Mouse (Mus musculus): Measurements from ENCODE around the gene Olfr1155.

DNA sequence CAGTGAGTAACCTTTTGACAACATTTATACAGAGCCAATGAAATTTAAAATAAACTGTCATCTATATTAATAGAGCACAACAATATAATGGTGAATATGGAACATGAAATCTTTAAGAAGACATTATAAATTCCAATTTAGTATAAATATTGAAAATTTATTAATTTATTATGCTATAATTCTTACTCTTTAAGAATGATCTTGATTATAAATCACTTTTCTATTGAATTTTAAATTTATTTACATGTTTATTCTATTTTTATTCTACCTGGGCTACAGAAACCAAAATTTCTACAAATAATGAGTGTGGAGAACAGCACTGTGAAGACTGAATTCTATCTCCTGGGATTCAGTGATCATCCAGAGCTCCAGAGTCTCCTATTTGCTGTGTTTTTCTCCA, 44.9 kb upstream of the Olfr1155 start, which contains the start of gene Olfr1158:
- TF ChIP-seq POLR2A (IDR thresholded peaks at IDR 0.05; ENCODE audit: low read depth, low read length): no peak
- TF ChIP-seq CTCF (conservative IDR thresholded peaks at IDR 0.05; ENCODE audit: insufficient read depth, insufficient read length, low read depth, low read length): no peak
